Mouse (Mus musculus): ENCODE measurements around the gene Tecr.
"Not testable (repeated sequence)": the region's sequence is repeated elsewhere in the genome, so short reads cannot be mapped to it uniquely, and the experiment has no call there.

The Tecr gene

DNA sequence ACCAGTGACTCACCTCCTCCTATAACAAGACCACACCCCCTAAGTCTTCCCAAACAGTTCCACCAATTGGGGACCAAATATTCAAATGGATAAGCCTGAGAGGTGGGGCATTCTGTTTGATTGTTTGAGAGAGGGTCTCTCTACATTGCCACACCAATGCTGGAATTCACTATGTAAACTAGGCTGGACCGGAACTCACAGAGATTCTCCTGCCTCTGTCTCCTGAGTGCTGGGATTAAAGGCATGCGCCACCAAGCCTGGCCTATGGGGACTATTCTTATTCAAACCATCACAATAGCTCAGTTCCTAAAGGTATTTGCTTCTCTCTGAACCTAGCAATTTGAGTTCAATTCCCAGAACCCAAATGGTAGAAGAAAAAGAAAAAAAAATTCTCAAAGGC, 10.8 kb upstream of the Tecr start:
- DNase-seq (ENCODE audit: extremely low spot score), result no peak

- DNase-seq (ENCODE audit: extremely low spot score), result no peak
Observed at GRCm38 (mm10) chr8:83617111-83617510, 9.3 kb upstream of the Tecr start.

- DNase-seq (ENCODE audit: extremely low spot score), result no peak
Observed at GRCm38 (mm10) chr8:83616625-83617024, 8.9 kb upstream of the Tecr start.

DNA sequence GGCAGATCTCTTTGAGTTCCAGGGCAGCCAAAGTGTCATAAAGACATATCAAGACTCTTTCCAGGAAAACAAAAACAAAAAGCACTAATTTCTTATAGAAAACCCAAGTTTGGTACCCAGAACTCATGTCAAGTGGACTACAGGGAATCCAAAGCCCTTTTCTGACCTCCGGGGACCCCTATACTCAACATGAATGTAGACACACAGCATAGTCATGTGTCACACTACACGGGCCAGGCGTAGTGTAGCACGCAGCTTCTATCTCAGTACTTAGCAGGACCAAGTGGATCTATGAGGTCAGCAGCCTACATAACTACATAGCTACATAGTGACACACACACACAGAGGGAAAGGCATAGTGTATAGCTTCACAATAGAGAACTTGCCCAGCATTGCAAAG, 5.9 kb upstream of the Tecr start:
- no peak for DNase-seq (ENCODE audit: extremely low spot score)

GRCm38 (mm10) chr8:83611921-83612320, 4.2 kb upstream of the Tecr start:
- no peak for DNase-seq (ENCODE audit: extremely low spot score)

- DNase-seq (ENCODE audit: extremely low spot score), result no peak
Observed at GRCm38 (mm10) chr8:83609547-83610180, 1.9 kb upstream of the Tecr start.

GRCm38 (mm10) chr8:83609086-83609485, 1.3 kb upstream of the Tecr start:
- DNase-seq (ENCODE audit: extremely low spot score), result no peak

GRCm38 (mm10) chr8:83608398-83608829, 643 bp upstream of the Tecr start:
- DNase-seq (ENCODE audit: extremely low spot score), result no peak

GRCm38 (mm10) chr8:83602650-83603029, 5.1 kb downstream of the Tecr start:
- DNase-seq (ENCODE audit: extremely low spot score), result no peak

DNA sequence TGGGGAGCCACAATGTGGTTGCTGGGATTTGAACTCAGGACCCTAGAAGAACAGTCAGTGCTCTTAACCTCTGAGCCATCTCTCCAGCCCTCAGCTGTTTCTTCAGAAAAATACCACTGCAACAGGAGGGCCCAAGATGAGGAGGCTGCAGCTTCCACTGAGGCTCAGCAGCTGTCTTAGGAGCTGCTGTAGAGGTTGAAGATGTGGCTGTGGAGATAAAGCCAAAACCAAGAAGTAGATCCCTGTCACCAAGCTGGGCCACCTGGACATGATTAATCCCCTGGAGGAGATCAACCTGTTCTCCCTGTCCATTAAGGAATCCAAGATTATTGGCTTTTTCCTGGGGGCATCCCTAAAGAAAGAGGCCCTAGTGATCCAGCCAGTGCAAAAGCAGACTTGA, 8.0 kb downstream of the Tecr start:
- no peak for DNase-seq (ENCODE audit: extremely low spot score)

DNA sequence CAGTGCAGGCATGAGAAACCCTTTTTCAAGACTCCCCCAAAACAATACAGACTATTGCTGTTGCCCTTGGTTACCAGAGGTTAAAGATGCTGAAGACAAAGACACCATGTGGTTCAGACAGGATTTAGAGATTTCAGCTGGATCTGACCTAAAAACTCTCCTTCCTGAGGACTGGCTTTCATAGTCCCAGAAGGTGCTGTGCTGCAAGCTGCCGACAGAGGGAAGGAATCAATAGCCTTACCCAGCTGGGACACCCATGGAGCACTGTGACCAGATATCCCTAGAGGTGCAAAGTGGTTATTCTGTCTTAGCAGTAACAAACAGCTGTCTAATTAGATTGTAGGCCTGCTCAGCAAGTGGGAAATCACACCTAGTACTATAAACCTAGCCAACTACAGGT, 9.6 kb downstream of the Tecr start:
- no peak for DNase-seq (ENCODE audit: extremely low spot score)

GRCm38 (mm10) chr8:83596369-83596768, 11.4 kb downstream of the Tecr start:
- no peak for DNase-seq (ENCODE audit: extremely low spot score)

DNA sequence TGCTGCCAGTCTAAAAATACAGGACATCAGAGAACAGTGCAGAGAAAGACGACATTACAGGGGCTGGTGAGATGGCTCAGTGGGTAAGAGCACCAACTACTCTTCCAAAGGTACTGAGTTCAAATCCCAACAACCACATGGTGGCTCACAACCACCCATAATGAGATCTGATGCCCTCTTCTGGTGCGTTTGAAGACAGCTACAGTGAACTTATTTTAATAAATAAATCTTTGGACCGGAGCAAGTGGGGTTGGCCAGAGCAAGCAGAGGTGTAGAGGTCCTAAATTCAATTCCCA, 12.8 kb downstream of the Tecr start:
- not testable (repeated sequence) for DNase-seq (ENCODE audit: extremely low spot score)

DNA sequence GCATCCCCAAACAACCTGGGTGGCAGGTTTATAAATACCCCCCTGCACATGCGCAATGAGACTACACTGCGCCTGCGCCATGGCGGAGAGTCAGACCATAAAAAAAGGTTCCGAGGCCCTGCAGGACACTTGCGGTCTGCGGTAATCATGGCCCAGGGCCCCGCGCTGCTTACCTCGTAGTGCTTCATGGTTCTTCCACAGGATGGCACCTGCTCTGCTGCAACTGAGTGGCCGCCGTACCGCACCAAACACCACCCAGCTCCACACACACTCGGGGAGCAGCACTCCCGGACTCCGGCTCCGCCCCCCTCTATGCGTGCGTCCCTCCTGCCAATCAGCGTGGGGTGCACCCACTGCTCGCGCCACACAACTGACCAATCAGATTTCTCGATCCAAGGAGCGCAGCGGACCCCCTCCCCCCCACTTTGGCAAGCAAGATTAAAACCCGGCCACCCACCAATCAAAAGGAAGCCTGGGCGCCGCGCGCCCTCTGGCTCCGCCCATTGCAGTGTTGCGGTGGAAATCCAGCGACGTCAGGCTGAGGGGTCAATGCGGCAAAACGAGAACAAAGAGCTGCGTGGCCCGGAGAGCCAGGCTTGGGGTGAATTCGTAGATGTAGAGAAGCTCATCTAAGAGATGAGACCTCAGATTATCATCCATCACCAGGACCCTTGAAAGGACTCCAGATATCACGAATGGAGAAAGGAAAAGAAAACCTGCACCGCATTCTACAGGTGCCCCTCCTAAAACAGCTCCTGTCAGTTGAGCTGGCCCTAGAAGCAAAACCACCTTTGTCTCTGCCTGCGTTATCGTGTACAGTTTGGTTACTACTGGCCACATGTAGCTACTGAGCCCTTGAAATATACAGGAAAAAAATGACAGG, 13.4 kb downstream of the Tecr start:
- peak; percentile 99 for DNase-seq (ENCODE audit: extremely low spot score)

- DNase-seq (ENCODE audit: extremely low spot score), result peak; percentile 15
Observed at GRCm38 (mm10) chr8:83593325-83594166, 14.2 kb downstream of the Tecr start.

DNA sequence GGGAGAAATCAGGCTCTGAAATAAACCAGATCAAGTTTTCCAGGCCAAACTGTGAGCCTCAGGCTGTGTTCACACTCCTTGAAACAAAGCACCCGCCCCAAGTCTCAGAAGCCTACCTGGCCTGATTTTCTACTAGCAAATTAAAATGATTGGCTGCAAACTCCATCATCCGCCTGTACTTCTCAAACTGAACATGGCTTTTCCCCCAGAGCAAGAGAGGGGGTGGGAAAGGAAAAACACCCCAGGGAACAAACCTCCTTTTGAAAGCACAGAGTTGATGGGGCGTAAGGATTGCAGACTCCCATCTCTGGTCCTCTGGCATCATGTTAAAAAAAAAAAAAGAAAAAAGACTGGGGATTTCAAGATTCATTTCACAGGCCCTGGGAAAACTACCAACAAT, 15.1 kb downstream of the Tecr start:
- DNase-seq (ENCODE audit: extremely low spot score), result no peak

GRCm38 (mm10) chr8:83590488-83591023, 17.2 kb downstream of the Tecr start:
- DNase-seq (ENCODE audit: extremely low spot score), result no peak

- DNase-seq (ENCODE audit: extremely low spot score), result no peak
Observed at GRCm38 (mm10) chr8:83588886-83589285, 18.9 kb downstream of the Tecr start.

- DNase-seq (ENCODE audit: extremely low spot score), result no peak
Observed at GRCm38 (mm10) chr8:83587644-83588043, 20.1 kb downstream of the Tecr start.

DNA sequence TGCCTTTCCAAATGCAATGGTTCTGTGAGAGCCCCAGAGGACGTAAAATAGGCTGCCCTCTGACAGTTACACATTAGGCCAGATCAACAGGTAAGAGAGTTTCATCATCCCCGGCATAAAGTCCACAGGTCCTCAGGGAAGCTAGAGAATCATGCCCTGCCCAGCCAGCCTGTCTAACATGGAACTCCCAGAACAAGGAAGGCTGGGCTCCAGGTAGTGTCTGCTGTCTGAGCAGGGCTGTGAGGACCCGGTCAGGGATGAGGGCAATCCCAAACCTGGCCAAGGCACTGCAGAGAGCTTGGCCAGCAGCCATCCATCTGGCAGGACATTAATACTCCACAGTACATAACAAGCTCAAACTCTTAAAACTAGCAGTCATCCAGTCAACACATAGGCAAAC, 22.4 kb downstream of the Tecr start:
- DNase-seq (ENCODE audit: extremely low spot score), result no peak

DNA sequence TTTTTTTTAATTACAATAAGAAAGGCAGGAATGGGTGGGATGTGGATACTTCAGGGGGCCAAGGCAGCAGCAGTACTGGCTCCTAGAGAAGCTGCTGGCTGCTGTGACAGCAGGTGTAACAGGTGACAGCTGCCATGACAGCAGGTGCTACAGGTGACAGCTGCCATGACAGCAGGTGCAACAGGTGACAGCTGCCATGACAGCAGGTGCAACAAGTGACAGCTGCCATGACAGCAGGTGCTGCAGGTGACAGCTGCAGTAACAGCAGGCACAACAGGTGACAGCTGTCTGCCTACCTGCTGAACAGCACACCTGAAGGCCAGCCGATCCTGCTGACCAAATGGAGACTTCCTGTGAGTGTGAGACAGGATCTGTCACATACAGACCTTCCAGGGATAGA, 23.0 kb downstream of the Tecr start:
- DNase-seq (ENCODE audit: extremely low spot score), result no peak

DNA sequence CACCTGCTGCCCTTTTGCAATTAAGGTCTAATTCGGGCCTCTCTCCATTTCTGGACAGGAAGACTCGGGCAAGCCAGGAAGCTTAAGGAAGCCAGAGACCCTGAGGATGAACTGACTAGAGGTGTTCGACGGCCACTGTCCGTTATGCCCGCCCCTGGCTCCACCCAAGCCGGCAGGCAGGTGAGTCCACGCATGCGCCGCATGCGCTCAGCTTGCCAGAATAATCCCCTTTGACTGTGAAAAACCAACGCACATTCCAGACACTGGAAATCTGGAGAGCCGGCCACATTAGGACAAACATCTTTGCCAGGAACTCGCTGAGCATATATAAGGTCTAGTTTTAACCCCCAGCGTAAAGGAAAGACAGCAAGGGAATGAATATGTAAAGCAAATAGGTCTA, 24.5 kb downstream of the Tecr start:
- DNase-seq (ENCODE audit: extremely low spot score), result no peak

Data from embryo, embryonic 9.5 days (tissue).